Mouse (Mus musculus) midbrain, postnatal 0 days (tissue): ENCODE measurements around the gene Mfap1a. TPM values are rescaled to one million over a fixed set of nuclear protein-coding genes. Genes with fewer than 3 reads are reported as not detected.

Source experiments
- ATAC-seq: fragments of 200-750 bp; cut with Nextera tagmentation; 2 replicates; pipeline ENCODE4 v1.8.0; 2017; ENCODE audit warnings: moderate number of reproducible peaks, mild to moderate bottlenecking, moderate TSS enrichment, moderate library complexity; ENCODE audit not compliant: low FRiP score
- DNase-seq: peaks from one replicate; pipeline ENCODE4 v3.0.0-alpha.2; 2015; ENCODE audit warnings: low spot score
- H3K27ac ChIP-seq: fragments of 300-500 bp; sonication (generic); 2 replicates; pipeline ENCODE4 v1.5.1; 2014; ENCODE audit warnings: low read depth, mild to moderate bottlenecking, low read length, mixed read lengths
- H3K27me3 ChIP-seq: fragments of 300-500 bp; sonication (generic); 2 replicates; pipeline ENCODE4 v1.6.1; 2014; ENCODE audit warnings: low read length, control low read depth, mixed read lengths; ENCODE audit not compliant: insufficient read depth
- H3K36me3 ChIP-seq: fragments of 300-500 bp; sonication (generic); 2 replicates; pipeline ENCODE4 v1.6.1; 2014; ENCODE audit warnings: low read length, control low read depth, mixed read lengths; ENCODE audit not compliant: insufficient read depth
- H3K4me1 ChIP-seq: fragments of 300-500 bp; sonication (generic); 2 replicates; pipeline ENCODE4 v1.6.1; 2014; ENCODE audit warnings: mild to moderate bottlenecking, control low read depth, antibody characterized with exemption, low read length, mixed read lengths; ENCODE audit not compliant: insufficient read depth
- H3K4me2 ChIP-seq: fragments of 300-500 bp; sonication (generic); 2 replicates; pipeline ENCODE4 v1.6.1; 2014; ENCODE audit warnings: low read depth, mild to moderate bottlenecking, low read length, mixed read lengths; ENCODE audit not compliant: poor library complexity, severe bottlenecking
- H3K4me3 ChIP-seq: fragments of 300-500 bp; sonication (generic); 2 replicates; pipeline ENCODE4 v1.5.1; 2014; ENCODE audit warnings: low read depth, mild to moderate bottlenecking, low read length, moderate library complexity
- H3K9ac ChIP-seq: fragments of 300-500 bp; sonication (generic); replicated peaks from 2 replicates; pipeline ENCODE4 v1.6.1; 2014; ENCODE audit warnings: mild to moderate bottlenecking, low read length, moderate library complexity, mixed read lengths; ENCODE audit not compliant: poor library complexity, severe bottlenecking
- H3K9me3 ChIP-seq: fragments of 300-500 bp; sonication (generic); 2 replicates; pipeline ENCODE4 v1.6.1; 2016; ENCODE audit warnings: low read length, control low read depth
- CTCF ChIP-seq: IDR thresholded peaks from 2 replicates; pipeline ENCODE4 v1.5.1; 2016; ENCODE audit warnings: antibody characterized with exemption, mild to moderate bottlenecking
- WGBS: fragments of 180-500 bp; shearing (Covaris S2); extraction: QIAGEN DNeasy Blood & Tissue Kit; methylation state at CpG from one replicate; pipeline ENCODE4 v1.1.7; 2014; 5-methylcytosine and 5-hydroxymethylcytosine counted together
- polyA plus RNA-seq: library from polyadenylated mRNA; unstranded; fragments of >200 nt; fragmentation: Nextera tagmentation; extraction: Ambion mirVana; gene quantifications from 2 replicates; pipeline ENCODE4 v1.2.1, GENCODE M21; 2015
- total RNA-seq: library from RNA; depleted of rRNA; stranded (reverse); fragments of >200 nt; gene quantifications from 2 replicates; pipeline ENCODE4 v1.2.3, GENCODE M21; 2014

Gene Mfap1a
- total and polyA plus RNA-seq, 2 experiments from 2014 or later = 14.2 to 20.8 TPM

DNA sequence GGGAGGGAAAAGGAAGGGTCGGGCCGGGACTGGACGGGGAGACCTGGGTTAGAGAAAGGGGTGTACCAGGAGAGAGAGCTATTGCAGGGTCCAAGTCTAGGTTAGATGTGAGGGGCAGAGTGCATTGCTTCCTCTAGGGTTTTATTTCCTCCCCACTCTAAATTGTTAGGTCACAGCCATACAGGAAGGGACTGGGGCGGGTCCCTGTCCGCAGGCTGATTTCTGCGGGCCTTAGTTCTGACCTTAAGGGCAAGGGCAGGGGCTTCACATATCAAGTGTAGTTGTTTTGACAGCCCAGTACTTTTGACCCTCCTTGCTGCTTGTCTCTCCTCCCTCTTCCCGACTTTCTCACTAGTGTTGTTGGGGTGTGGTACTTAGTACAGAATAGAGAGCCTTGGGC lies 56.4 kb downstream of the Mfap1a start:
- Histone ChIP-seq H3K36me3 (peaks cover 12% of the 10 kb centered on the region; the same call in 1 of the 2 replicates), H3K4me2 (peak overlapping the region; percentile 93), H3K4me1 (0 out of 2 replicates have a peak, but pooled peaks cover 4% of the 10 kb centered on the region), H3K9me3 (no peaks in the 10 kb centered on the region), H3K9ac (peak overlapping the region; percentile 92), H3K4me3 (peak overlapping the region; percentile 95), H3K27me3 (no peaks in the 10 kb centered on the region), H3K27ac (peak overlapping the region; percentile 94)
- no peak for TF ChIP-seq CTCF
- ATAC-seq (no peak), DNase-seq (no peak)
- 3% methylated on average over 7 of the region's 7 CpGs for WGBS

DNA sequence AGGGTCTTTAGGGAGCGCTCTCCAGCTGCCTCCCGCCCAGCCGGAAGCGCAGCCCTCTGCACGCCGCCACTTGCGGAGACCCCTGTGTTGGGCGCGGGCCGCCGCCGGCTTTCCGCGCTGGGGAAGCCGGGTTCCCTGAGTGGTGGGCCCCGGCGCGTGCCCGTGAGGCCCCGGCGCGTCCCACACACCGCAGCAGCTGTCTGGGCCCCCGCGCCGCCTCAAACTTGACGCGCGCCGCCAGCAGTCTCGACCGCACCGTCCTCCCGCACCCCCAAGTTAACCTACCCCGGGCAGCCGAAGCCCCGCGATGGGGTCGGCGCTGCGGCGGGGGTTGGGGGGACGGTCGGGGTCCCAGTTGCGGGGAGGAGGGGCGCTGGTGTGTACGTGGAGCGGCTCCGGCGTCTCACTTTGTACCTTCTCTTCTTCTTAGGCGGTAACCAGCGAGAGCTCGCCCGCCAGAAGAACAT lies 56.9 kb downstream of the Mfap1a start:
- peaks cover 12% of the 10 kb centered on the region; the same call in 1 of the 2 replicates for H3K36me3 ChIP-seq
- 0 out of 2 replicates have a peak, but pooled peaks cover 4% of the 10 kb centered on the region for H3K4me1 ChIP-seq
- H3K27ac ChIP-seq = peak overlapping the region; percentile 94
- TF ChIP-seq CTCF = no peak
- H3K4me2 ChIP-seq = peak overlapping the region; percentile 93
- no peak for DNase-seq
- H3K9ac ChIP-seq = peak overlapping the region; percentile 92
- no peaks in the 10 kb centered on the region for H3K27me3 ChIP-seq
- no peaks in the 10 kb centered on the region for H3K9me3 ChIP-seq
- H3K4me3 ChIP-seq = peak overlapping the region; percentile 95
- peak; percentile 80 for ATAC-seq
- under 1% methylated on average over 53 of the region's 54 CpGs for WGBS

- Histone ChIP-seq H3K27ac (peak within 1 kb of the TSS; percentile 94), H3K4me1 (0 out of 2 replicates have a peak, but pooled peaks cover 4% of the 10 kb centered on the region), H3K9me3 (no peaks in the 10 kb centered on the region), H3K9ac (peak within 1 kb of the TSS; percentile 92), H3K4me2 (peak within 1 kb of the TSS; percentile 93), H3K4me3 (peak within 1 kb of the TSS; percentile 95), H3K36me3 (peaks cover 12% of the 10 kb centered on the region; the same call in 1 of the 2 replicates), H3K27me3 (no peaks in the 10 kb centered on the region)
- peak; percentile 98 for DNase-seq
- ATAC-seq = peak; percentile 98
- 1% methylated on average over 65 of the region's 74 CpGs for WGBS
- no peak for TF ChIP-seq CTCF
Measured at GRCm38 (mm10) chr2:121448739-121449535, 57.5 kb downstream of the Mfap1a start, which contains the start of gene Serf2. Serf2 (plus strand) TSS chr2:121449195.

DNA sequence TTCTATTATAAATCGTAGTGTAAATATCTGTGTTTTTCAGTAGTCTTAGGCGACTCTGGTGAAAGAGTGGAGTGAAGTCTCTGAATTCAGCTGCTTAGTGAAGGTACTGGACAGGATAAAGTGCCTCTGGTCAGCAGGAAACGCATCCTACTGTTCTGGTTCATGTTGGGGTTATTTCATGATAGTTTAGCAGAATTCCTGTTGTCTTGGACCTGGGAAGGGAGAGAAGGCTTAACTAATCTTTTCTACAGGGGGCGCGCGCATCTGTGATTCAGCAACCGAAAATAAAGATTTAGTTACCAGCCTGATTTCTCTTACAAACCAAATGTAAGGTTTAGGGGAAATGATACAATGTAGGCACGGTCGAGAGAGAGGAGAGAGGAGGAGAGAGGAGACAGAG lies 58.3 kb downstream of the Mfap1a start:
- H3K9ac ChIP-seq = no peak overlapping the region

GRCm38 (mm10) chr2:121447006-121447405 lies 59.5 kb downstream of the Mfap1a start:
- Histone ChIP-seq H3K36me3 (no peaks in the 10 kb centered on the region), H3K27ac (no peak overlapping the region), H3K9me3 (no peaks in the 10 kb centered on the region), H3K4me2 (no peak overlapping the region), H3K4me3 (no peak overlapping the region), H3K9ac (no peak overlapping the region), H3K4me1 (0 out of 2 replicates have a peak, but pooled peaks cover 9% of the 10 kb centered on the region), H3K27me3 (peaks cover 2% of the 10 kb centered on the region; the same call in 1 of the 2 replicates)
- ATAC-seq (no peak), DNase-seq (no peak)
- WGBS = 87% methylated on average over 3 of the region's 3 CpGs
- no peak for TF ChIP-seq CTCF

More for the DNA sequence above, 58.3 kb downstream of the Mfap1a start:
- WGBS = 16% methylated on average over 9 of the region's 9 CpGs
- H3K27ac ChIP-seq = peak overlapping the region; percentile 69; the same call in 1 of the 2 replicates
- 0 out of 2 replicates have a peak, but pooled peaks cover 4% of the 10 kb centered on the region for H3K4me1 ChIP-seq
- no peak for ATAC-seq
- peak; percentile 59 for TF ChIP-seq CTCF
- H3K27me3 ChIP-seq = no peaks in the 10 kb centered on the region
- H3K4me3 ChIP-seq = peak overlapping the region; percentile 95; the same call in 1 of the 2 replicates
- H3K9me3 ChIP-seq = no peaks in the 10 kb centered on the region
- DNase-seq = peak; percentile 33
- peaks cover 8% of the 10 kb centered on the region; the same call in 1 of the 2 replicates for H3K36me3 ChIP-seq
- H3K4me2 ChIP-seq = peak overlapping the region; percentile 93

DNA sequence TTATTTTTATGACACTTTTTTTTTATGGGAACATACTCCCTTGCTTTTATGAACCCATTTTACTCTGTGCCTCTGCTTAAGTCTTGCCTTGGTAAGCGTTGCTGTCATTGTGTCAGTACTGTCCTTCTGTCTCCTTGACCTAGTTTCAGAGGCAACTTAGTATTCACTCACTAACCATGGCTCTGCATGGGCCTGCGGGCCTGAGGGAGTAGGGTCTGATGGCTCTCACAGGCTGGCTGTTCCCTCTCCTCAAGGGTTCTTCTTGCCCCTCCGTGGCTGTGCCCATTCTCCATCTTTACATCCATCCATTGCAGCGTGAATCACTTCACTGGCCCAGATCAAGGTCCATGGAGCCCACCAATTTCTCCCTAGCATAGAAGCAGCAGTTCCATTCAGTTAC lies 60.0 kb downstream of the Mfap1a start:
- no peak for DNase-seq
- 0 out of 2 replicates have a peak, but pooled peaks cover 9% of the 10 kb centered on the region for H3K4me1 ChIP-seq
- no peak overlapping the region for H3K9ac ChIP-seq
- H3K4me3 ChIP-seq = no peak overlapping the region
- no peaks in the 10 kb centered on the region for H3K9me3 ChIP-seq
- 81% methylated on average over 4 of the region's 4 CpGs for WGBS
- no peaks in the 10 kb centered on the region for H3K36me3 ChIP-seq
- H3K4me2 ChIP-seq = no peak overlapping the region
- TF ChIP-seq CTCF = no peak
- H3K27ac ChIP-seq = no peak overlapping the region
- no peak for ATAC-seq
- peaks cover 7% of the 10 kb centered on the region; the same call in 1 of the 2 replicates for H3K27me3 ChIP-seq
